ENCODE assay signal across 22 mouse cellular contexts in genomic region chr2:156480267-156480666, GRCm38 (mm10).
"Had no signal": no experiment of that assay in that cellular context is flagged by ENCODE, and none has a peak within 500 bp of the region (broad histone marks: within the 10 kb centered on the region; RNA-seq: fewer than 3 reads in every experiment).

No protein-coding gene starts in this region.

- H3K27ac ChIP-seq: limb, embryonic 10.5 days; limb, embryonic 13.5 days; liver, embryonic 12.5 days; liver, embryonic 15.5 days; lung, embryonic 15.5 days; midbrain, embryonic 10.5 days; midbrain, embryonic 13.5 days; neural tube, embryonic 13.5 days had no signal

- DNase-seq: kidney, adult 9 months; kidney, postnatal 14 days; kidney, postnatal 4 days; layer of hippocampus, postnatal 36 days; liver; lung, adult 18-20 months; lung, postnatal 10 days; lung, postnatal 36 days; retina, postnatal 1 day; thymus, adult 18-20 months; thymus, postnatal 14 days; thymus, postnatal 4 days had no signal

- H3K4me3 ChIP-seq: limb, embryonic 10.5 days; limb, embryonic 13.5 days; liver, embryonic 12.5 days; liver, embryonic 15.5 days; lung, embryonic 15.5 days; megakaryocyte, embryonic 14.5 days; midbrain, embryonic 10.5 days; midbrain, embryonic 13.5 days; myocyte; neural tube, embryonic 13.5 days had no signal
